Comparison of ENCODE assay signal across 18 mouse cellular contexts in the genomic region with DNA sequence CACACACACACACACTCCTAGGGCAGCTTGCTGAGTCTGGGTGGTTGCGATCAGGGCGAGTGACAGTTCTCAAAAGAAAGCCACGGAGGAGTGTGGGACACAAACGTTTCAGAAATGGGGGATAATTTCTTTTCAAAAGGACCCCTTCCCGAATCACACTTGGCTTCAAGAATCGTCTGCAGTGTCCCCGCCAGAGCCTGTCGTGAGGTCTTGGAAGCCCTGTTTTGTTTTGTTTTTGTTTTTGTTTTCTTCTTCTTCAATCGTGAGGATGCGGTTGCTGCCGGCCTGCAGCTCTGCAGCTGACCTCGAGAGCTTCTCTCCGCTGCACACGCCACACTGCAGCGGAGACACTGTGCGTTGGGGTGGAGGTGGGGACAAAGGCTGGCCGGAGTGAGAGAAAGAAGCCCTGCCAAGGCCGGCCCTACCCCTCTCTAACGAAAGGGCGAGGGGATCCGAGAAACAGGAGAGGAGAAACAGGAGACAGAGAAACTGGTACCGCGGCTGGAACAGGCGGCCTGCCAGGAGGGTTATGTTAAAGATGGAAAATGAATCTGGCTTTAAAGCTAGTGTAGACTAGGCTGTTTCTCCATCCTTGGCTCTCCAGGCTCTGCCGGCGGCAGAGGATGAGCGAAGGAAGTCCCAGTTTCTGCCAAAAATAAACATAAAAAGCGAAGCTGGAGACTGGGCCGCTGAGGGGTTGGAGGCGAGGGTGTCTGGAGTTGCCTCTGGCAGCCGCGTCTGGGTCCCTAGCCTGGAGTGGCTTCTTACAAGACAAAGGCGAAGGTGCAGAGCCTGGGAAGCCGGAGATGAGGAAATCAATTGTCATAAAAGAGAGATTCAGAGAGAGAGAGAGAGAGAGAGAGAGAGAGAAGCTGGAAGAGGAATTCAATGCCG. TPM values are rescaled to one million over a fixed set of nuclear protein-coding genes. Genes with fewer than 3 reads are reported as not detected.
DNase-seq lines count a peak whose midpoint lies in the region; ATAC-seq lines count a peak whose summit lies in the region.
"Had no signal": no experiment of that assay in that cellular context is flagged by ENCODE, and none has a peak within 500 bp of the region (broad histone marks: within the 10 kb centered on the region; RNA-seq: fewer than 3 reads in every experiment).

No protein-coding gene starts in this region.

- H3K36me3 ChIP-seq in limb, embryonic 12.5 days: no peaks in the 10 kb centered on the region

- H3K27me3 ChIP-seq in limb, embryonic 12.5 days: peaks cover 97% of the 10 kb centered on the region

- intact Hi-C loops in heart, postnatal 36 days (cut with DNase I): loop anchor here (1.0 to 2.0 kb wide), 4 partner anchors 259 to 583 kb away; no protein-coding TSS in a partner anchor

- H3K4me3 ChIP-seq in limb, embryonic 12.5 days (replicated peaks): peak overlapping the region; percentile 2; the same call in 1 of the 2 replicates

- H3K4me2 ChIP-seq in limb, embryonic 12.5 days: no peak overlapping the region
- H3K4me2 ChIP-seq: midbrain, embryonic 11.5 days had no signal

- no peak for ATAC-seq in limb, embryonic 12.5 days (ENCODE audit: insufficient number of reproducible peaks, insufficient read depth, low FRiP score, low TSS enrichment, low read depth)
- ATAC-seq: forebrain, embryonic 14.5 days; lung, postnatal 0 days had no signal

- WGBS in limb, embryonic 12.5 days: 2% methylated on average over 35 of the region's 35 CpGs

- no peaks in the 10 kb centered on the region for H3K9me3 ChIP-seq in limb, embryonic 12.5 days

- DNase-seq in adrenal gland, postnatal 10 days: peak; percentile 72
- no peak for DNase-seq in adrenal gland, postnatal 4 days (ENCODE audit: low spot score in 2 of 2)
- DNase-seq in 3134 (ENCODE audit: extremely low read depth, insufficient read length, low spot score): peak; percentile 51
- peak; percentile 33 for DNase-seq in induced T-regulatory cell, adult 2 months (ENCODE audit: low read depth)
- no peak for DNase-seq in adipocyte (ENCODE audit: low spot score)
- DNase-seq in heart, postnatal 36 days: no peak
- DNase-seq in ovary, adult 18-20 months (ENCODE audit: low spot score): no peak
- DNase-seq: cerebellum, postnatal 36 days; gastrocnemius, postnatal 14 days; right cerebral cortex, postnatal 4 days had no signal

- no peak overlapping the region for H3K9ac ChIP-seq in limb, embryonic 12.5 days (replicated peaks)

- H3K4me1 ChIP-seq in limb, embryonic 12.5 days (replicated peaks): peaks cover 15% of the 10 kb centered on the region

- no peak overlapping the region for H3K27ac ChIP-seq in limb, embryonic 12.5 days

RNA-seq across cellular contexts. Expression of gene Hoxb8, which starts 4.3 kb away (rescaled TPM):
- total RNA-seq in adrenal gland, postnatal 10 days (2021): 10 to 100 TPM; 38.5 to 44.0 TPM
- total RNA-seq in adrenal gland, postnatal 4 days (2021): 10 to 100 TPM; 58.4 to 61.2 TPM
- polyA plus RNA-seq in limb, embryonic 12.5 days (2016; fragmentation: Nextera tagmentation; extraction: Ambion mirVana): 0.24 and 0.40 TPM in 2 replicates
- total RNA-seq in heart, postnatal 36 days (2021): not detected
- total RNA-seq: left cerebral cortex, postnatal 25 days; neutrophil, adult 5-6 weeks had no signal
- polyA plus RNA-seq: embryonic facial prominence, embryonic 14.5 days; forebrain, embryonic 14.5 days; heart, embryonic 14.5 days; midbrain, embryonic 11.5 days had no signal

RNA-seq across cellular contexts. Expression of gene Hoxb9, which starts 6.1 kb away (rescaled TPM):
- total RNA-seq in adrenal gland, postnatal 10 days (2021): 10 to 100 TPM; 55.7 to 73.6 TPM
- total RNA-seq in adrenal gland, postnatal 4 days (2021): 10 to 100 TPM; 86.0 to 93.6 TPM
- polyA plus RNA-seq in limb, embryonic 12.5 days (2016; fragmentation: Nextera tagmentation; extraction: Ambion mirVana): 1.0 and 1.3 TPM in 2 replicates
- not detected for total RNA-seq in heart, postnatal 36 days (2021)
- total RNA-seq: left cerebral cortex, postnatal 25 days; neutrophil, adult 5-6 weeks had no signal
- polyA plus RNA-seq: forebrain, embryonic 14.5 days; heart, embryonic 14.5 days; lung, postnatal 0 days; midbrain, embryonic 11.5 days had no signal

RNA-seq across cellular contexts. Expression of gene Hoxb7, which starts 9.0 kb away (rescaled TPM):
- total RNA-seq in adrenal gland, postnatal 10 days (2021): 10 to 100 TPM; 27.3 to 27.7 TPM
- 10 to 100 TPM; 39.4 to 49.8 TPM for total RNA-seq in adrenal gland, postnatal 4 days (2021)
- 1.8 and 2.1 TPM in 2 replicates for polyA plus RNA-seq in limb, embryonic 12.5 days (2016; fragmentation: Nextera tagmentation; extraction: Ambion mirVana)
- not detected for total RNA-seq in heart, postnatal 36 days (2021)
- total RNA-seq: left cerebral cortex, postnatal 25 days; neutrophil, adult 5-6 weeks had no signal
- polyA plus RNA-seq: forebrain, embryonic 14.5 days; heart, embryonic 14.5 days; midbrain, embryonic 11.5 days had no signal

RNA-seq across cellular contexts. Expression of gene Hoxb6, which starts 14.9 kb away (rescaled TPM):
- total RNA-seq in adrenal gland, postnatal 10 days (2021): 10 to 100 TPM; 23.6 to 29.8 TPM
- 10 to 100 TPM; 43.6 to 47.9 TPM for total RNA-seq in adrenal gland, postnatal 4 days (2021)
- 1.0 and 1.1 TPM in 2 replicates for polyA plus RNA-seq in limb, embryonic 12.5 days (2016; fragmentation: Nextera tagmentation; extraction: Ambion mirVana)
- not detected for total RNA-seq in heart, postnatal 36 days (2021)
- total RNA-seq: left cerebral cortex, postnatal 25 days; neutrophil, adult 5-6 weeks had no signal
- polyA plus RNA-seq: forebrain, embryonic 14.5 days; heart, embryonic 14.5 days; midbrain, embryonic 11.5 days had no signal

RNA-seq across cellular contexts. Expression of gene Hoxb5, which starts 25.7 kb away (rescaled TPM):
- 10 to 100 TPM; 12.1 to 17.1 TPM for total RNA-seq in adrenal gland, postnatal 10 days (2021)
- total RNA-seq in adrenal gland, postnatal 4 days (2021): 10 to 100 TPM; 26.5 to 27.8 TPM
- 0.83 and 2.1 TPM in 2 replicates for polyA plus RNA-seq in limb, embryonic 12.5 days (2016; fragmentation: Nextera tagmentation; extraction: Ambion mirVana)
- total RNA-seq in heart, postnatal 36 days (2021): under 1 TPM; 0.19 to 0.22 TPM
- total RNA-seq: left cerebral cortex, postnatal 25 days; neutrophil, adult 5-6 weeks had no signal
- polyA plus RNA-seq: forebrain, embryonic 14.5 days; midbrain, embryonic 11.5 days had no signal

Comparison
In these comparisons a context has a peak if more than half of its experiments do, and no peak if none do; other contexts are left out.
1. DNase-seq: peak in adrenal gland, postnatal 10 days (single experiment), 3134 (single experiment) and induced T-regulatory cell, adult 2 months (single experiment); none in adrenal gland, postnatal 4 days (0 of 2), adipocyte (single experiment), heart, postnatal 36 days (0 of 2) and ovary, adult 18-20 months (single experiment).
2. RNA of gene Hoxb8, which starts 4.3 kb away (total RNA-seq): 58.4 to 61.2 TPM in adrenal gland, postnatal 4 days and 38.5 to 44.0 TPM in adrenal gland, postnatal 10 days; not detected in heart, postnatal 36 days; every median in the first group is over 10 times any median in the second.
3. RNA of gene Hoxb9, which starts 6.1 kb away (total RNA-seq): 86.0 to 93.6 TPM in adrenal gland, postnatal 4 days and 55.7 to 73.6 TPM in adrenal gland, postnatal 10 days; not detected in heart, postnatal 36 days; every median in the first group is over 10 times any median in the second.
4. RNA of gene Hoxb7, which starts 9.0 kb away (total RNA-seq): 39.4 to 49.8 TPM in adrenal gland, postnatal 4 days and 27.3 to 27.7 TPM in adrenal gland, postnatal 10 days; not detected in heart, postnatal 36 days; every median in the first group is over 10 times any median in the second.